Mouse (Mus musculus) CH12F3 (cell line): Measurements from ENCODE around the gene Gab3.
"Not testable (repeated sequence)": the region's sequence is repeated elsewhere in the genome, so short reads cannot be mapped to it uniquely, and the experiment has no call there.

Source experiments
- in situ Hi-C: fragments of 300-500 bp; cut with MboI; formaldehyde crosslinking; loops from 2 replicates; pipeline ENCODE4 v1.14.3; 2020; ENCODE audit warnings: low sequenced_read_pairs

The Gab3 gene

DNA sequence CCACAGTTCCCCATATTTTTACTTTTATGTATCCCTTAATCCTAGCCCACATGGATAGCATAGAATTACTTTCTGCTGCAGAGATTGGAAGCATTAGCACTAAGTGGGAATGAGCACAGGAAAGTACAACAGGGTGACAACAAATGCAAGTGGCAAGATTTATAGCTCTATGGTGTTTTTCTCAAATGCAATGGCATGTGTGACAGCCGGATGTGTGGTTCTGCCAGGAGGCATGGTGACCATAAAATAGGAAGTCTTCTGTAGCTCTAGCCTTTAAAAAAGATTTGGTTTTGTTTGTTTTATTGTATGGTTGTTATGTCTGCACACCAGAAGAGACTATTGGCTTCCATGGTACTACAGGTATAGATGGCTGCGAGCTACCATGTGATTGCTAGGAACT lies 50.1 kb downstream of the Gab3 start:
- in situ Hi-C loops = no loop called here

DNA sequence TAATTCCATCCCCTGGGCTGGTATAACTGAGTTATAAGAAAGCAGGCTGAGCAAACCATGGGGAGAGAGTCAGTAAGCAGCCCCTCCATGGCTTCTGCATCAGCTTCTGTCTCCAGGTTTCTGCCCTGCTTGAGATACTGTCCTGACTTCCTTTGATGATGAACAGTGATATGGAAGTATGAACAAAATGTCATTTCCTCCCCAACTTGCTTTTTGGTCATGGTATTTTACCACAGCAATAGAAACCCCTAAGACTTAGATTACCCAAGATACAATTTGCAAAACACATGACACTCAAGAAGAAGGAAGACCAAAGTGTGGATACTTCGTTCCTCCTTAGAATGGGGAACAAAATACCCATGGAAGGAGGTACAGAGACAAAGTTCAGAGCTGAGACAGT lies 51.2 kb downstream of the Gab3 start:
- in situ Hi-C loops = not testable (repeated sequence)

- in situ Hi-C loops = no loop called here
Observed at GRCm38 (mm10) chrX:74983734-74984133, 101.5 kb downstream of the Gab3 start.

GRCm38 (mm10) chrX:74962899-74963298 lies 122.4 kb downstream of the Gab3 start:
- in situ Hi-C loops = not testable (repeated sequence)

GRCm38 (mm10) chrX:74959161-74959560 lies 126.1 kb downstream of the Gab3 start:
- in situ Hi-C loops = not testable (repeated sequence)
